Mouse (Mus musculus) brain, embryonic 18.5 days (tissue): ENCODE results near the gene Tuba3b.

Experiments used
- DNase-seq: peaks from one replicate; pipeline ENCODE4 v3.0.0-alpha.2; 2012; ENCODE audit warnings: low read depth, low spot score

Tuba3b gene

GRCm38 (mm10) chr6:145665751-145666150 lies 50.2 kb downstream of the Tuba3b start:
- DNase-seq: no peak

- DNase-seq: no peak
Observed at GRCm38 (mm10) chr6:145667654-145668053, 52.1 kb downstream of the Tuba3b start.

- DNase-seq: no peak
Observed at GRCm38 (mm10) chr6:145669596-145670071, 54.1 kb downstream of the Tuba3b start.
